Mouse (Mus musculus): ENCODE results near the gene Zdhhc6.

Gene Zdhhc6

DNA sequence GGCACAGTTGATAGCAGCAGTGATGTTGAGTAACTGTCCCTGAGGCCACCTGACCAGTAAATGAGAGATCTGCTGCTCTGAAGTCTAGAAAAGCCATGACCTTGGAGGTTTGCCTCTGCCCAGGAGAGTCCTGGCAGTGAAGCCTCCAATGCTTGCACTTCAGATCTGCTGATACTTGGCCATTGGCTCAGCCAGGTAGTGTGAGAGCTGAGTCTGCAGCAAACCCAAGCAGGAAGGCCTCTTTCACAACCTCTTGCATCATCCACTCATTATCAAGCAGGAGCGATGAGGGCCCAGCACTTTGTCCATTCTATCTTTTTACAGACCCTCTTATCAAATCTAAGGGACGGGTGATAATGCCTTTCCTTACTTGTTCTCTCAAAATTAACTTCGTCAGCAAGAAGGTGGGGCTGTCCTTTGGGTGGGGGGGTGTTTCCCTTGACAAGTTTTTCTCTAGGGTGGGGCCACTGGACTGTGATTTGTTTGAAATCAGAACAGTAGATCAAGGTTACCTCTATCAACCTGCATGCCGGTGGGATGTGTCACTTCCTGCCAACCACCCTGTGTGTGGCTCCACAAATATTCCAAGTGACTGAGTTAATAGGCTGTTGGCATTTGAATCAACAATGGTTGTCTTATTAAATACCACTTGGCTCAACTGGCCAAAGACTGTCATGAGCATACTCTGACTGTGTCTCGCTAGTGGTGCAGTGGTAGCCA, 58.0 kb downstream of the Zdhhc6 start:
- no peak for DNase-seq

DNA sequence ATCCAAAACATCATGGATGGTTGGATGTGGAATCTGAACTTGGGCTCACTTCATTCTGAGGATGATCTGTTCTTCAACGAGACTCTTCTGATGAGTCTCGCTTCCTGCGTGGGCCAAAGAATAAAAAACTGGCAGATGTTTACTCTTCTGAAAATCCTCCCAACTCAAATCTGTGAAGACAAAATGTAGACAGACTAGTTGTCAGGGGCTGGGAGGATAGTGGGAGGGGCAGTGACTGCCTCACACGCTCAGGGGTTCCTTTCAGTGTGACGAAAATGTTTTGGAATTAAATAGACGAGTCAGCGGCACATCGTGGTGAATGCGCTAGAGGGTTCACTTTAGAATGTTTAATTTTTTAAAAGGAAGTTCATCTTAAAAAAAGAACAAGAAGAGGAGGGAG, 59.7 kb downstream of the Zdhhc6 start:
- no peak for DNase-seq

DNA sequence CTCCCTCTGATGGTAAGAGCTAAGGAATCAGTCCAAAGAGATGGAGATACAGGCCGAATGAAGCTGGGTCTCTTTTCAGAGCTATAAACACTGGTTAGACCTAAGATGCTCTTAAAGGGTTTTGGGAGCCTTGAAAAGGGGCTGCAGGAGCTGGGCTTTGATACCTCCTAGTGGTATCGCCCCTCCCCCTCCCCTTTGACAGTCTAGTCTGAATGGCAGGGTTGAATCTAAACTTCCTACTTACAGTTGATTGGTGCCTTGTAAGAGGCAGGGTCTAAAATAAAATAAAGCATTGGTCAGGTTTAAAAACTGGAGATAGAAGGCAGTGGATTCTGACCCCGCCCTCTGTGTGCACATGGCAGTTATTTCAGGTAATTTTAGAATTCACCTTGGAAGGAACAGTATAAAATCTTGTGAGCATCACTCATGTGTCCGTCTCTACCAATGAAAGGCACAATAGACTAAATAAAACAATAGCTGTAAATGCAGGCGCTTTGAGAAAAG, 61.3 kb downstream of the Zdhhc6 start:
- DNase-seq: no peak

DNA sequence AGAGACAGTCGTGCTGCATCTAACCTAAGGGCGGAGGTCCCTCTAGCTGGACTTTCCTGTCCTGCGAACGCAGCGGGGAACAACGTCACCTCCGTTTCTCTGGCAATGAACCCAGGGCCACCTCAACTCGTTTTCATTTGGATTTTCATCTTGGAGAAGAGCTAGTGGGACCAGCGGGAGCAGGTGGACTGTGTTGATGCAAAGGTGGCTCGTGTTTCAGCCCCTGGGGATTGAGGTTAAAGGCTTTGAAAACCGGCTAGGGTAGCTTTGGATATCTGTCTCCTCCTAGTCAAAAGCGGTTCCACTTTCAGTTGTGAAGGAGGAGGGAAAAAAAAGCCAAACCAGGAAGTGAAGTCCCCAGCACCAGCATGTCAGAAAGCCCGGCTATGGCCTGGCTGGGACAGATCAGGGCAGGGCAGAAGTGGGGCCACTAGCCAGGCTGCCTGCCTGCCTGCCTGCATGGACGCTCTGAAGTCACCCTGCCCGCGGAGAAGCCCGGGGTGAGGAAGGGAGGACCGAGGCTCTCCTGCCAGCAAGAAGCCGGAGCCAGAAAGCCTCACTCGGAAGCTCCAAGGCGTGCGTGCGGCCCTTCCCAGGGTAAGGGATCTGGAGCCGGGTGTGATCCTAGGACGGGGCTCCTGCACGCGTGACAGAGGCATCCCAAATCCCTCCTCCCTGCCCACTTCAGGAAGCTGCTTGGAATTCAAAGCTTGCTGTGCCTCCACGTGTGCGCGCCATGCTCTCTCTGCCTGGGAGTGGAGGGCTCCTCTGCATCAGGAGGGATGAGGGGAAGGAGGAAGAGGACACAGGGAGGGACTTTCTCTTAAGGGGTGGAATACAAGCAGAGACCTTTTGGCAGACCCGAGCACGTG, 62.0 kb downstream of the Zdhhc6 start:
- peak; percentile 98 for DNase-seq

DNA sequence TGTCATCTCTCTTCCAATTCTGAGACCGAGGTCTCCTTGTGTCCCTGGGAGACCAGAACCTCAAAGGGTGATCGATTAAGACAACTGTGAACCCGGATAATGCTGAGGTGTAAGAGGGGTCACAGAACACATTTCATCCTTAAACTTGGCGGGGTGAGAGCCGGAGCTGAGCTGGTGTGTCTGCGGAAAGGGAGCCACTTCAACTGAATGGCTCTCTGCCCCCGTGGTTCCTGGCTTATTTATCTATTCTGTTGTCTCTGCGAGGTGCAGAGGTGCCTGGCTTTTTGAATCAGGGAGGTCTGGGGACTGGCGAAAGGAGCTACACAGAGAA, 62.6 kb downstream of the Zdhhc6 start:
- no peak for DNase-seq

DNA sequence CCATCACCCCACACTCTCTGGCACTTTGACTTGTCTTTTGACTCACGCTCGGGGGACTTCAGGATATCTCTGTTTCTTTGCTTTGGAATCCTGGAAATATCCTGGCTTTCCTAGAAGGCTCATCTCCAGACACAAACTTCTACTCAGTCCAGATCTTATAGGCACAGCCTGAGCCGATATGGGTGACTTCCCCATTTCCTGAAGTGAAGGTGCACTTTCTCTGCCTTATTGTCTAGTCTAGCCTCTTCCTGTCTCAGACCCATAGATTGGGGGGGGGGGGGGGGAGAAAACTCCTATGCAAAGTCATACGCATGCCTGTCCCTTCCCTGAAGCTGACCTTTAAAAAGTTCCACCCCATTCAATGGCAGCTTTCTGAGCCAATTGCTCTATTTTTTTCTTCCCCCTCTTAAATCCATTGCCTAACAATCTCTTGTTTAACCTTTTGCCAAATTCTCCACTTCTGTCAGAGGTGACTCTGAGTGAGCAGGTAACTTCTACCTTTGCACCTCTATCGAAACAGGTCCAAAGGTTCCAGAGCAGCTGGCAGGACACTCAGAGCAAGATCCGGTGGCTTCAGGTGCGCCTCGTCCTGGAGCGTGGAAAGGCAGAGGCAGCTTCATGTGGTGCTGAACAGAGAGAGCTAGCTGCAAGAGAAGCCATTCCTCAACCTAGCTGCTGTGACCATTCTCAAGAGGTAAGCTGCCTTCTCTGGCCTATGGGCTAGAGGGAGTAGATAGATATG, 64.3 kb downstream of the Zdhhc6 start, which contains the start of gene Acsl5:
Acsl5 (plus strand) TSS at position 556 of the 742 bp plus-strand sequence.
- DNase-seq: peak; percentile 44

DNA sequence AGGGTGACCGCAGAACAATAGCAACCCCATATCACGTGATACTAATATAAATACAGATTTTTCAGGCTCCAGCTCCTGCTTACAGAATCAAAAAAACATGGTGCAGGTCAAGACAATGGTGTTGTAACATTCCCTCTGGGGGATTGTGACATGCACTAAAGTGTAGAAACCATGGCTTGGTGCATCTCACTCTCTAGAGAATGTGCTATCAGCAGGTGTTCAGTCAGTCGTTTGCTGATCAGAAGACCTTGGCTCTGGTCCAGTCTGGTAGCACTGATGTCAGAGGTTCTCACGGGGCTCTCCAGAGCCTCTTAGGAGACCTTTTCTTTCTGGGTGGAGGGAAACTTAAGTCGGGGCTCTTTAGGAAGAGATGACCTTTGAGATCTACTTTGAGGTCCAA, 65.4 kb downstream of the Zdhhc6 start:
- no peak for DNase-seq

DNA sequence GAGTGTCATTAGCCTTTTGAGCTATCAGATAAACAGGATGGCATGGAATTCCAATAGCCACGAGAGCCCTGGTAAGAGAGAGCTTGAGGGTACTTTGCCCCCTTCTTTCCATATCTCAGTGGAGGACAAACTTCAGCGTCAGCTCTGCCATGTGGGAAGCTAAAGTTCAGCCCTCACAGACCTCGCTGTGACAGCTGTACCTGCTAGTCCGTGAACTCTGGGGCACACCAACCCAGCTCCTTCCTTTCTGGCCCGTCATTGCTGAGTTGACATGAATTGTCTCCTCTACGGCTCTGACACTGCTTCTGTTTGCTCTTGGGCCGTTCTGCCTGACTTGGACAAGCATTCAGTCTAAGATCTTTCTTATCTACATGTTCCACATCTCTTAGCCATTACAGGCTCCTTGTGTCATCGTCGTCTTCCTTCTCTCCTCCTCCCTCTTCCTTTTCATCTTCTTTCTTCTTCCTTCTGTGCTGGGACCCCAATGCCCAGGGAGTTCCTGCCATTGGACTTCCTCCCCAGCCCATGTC, 67.8 kb downstream of the Zdhhc6 start:
- peak; percentile 70 for DNase-seq

DNA sequence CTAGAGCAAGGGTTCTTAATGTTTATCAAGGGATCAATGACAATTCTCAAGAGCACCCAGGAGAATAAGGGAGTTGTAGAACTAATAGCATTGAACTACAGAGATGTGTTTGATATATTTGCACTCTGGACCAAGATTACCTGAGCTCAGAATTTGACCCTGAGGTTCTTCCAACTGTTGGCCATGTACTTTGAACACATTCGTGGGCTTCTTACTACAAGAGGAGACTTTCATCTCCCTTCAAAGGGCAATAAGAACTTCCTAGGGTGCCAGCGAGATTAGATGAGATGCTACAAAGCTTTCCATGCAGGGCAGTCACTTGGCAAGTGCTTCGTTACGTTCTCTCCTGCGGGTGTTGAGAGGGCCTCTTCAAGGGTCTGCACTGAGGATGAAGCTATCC, 68.3 kb downstream of the Zdhhc6 start:
- peak; percentile 57 for DNase-seq

DNA sequence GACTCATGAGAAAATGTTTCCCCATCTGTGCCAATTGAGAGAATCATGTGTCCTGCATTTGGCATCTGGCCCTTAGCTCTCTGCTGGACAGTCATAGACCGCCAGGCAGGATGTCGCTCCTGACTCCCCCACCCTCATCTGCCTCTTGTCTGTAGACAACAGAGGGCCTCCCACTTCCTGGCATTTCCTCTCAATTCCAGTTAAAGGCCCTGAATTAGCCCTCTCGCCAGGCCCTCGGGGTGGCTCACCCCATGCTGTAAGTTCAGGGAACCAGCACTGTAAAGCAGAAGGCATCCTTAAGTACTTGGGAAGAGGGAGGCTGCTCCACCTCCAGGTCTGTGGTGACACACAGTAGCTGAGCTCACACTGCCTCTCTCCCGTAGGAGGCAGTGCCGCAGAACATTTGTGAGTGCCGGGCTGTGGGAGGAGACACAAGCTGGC, 71.0 kb downstream of the Zdhhc6 start:
- DNase-seq: peak; percentile 99

DNA sequence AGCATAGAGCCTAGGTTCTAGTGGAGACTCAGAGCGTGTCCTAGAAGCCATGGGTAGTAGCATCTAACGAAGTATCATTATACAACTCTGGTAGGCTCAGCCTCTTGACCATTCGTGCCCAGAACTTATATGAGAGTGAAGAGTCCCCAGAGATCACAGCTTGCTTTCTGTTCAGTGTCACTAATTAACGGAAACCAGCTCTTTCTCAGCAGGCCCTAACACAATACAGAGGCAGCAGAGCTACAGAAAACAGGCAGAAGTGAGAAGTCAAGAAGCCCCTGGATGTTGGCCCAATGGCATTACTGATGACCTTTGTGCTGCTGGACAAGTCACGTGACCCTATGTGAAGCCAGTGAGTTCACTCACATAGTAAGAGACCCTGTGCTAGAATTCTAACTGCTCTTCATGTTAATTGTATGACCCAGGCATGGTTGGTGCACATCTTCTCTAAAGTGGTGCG, 74.6 kb downstream of the Zdhhc6 start, which contains the start of gene Gucy2g:
Gucy2g (minus strand) TSS at position 51 of the 460 bp plus-strand sequence.
- DNase-seq: peak; percentile 89

DNA sequence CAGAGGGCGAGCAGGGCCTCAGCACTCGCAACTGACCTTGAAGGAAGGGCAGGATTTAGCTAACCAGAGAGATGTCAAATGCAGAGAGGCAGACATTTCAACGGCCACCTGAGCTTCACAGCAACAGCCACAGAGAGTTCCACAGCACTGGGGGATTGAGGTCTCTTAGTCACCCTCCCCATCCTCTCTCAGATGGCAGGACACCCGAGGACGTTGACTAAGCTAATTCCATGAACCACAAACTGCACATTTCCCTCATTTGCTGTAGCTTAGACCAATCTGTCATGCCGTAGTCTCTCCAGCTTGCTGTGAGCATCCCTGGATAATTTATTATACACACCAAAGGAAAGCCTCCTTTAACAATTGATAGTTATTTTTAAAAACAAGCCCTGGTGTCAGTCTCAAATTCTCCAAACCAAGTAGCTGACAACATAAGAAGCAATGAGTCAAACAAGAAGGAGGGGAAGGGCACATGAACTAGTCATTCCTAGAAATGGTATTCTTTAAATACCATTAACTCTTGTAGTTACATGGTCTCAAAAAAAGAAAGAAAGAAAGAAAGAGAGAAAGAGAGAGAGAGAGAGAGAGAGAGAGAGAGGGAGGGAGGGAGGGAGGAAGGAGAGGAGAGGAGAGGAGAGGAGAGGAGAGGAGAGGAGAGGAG, 75.9 kb downstream of the Zdhhc6 start:
- DNase-seq: no peak

DNA sequence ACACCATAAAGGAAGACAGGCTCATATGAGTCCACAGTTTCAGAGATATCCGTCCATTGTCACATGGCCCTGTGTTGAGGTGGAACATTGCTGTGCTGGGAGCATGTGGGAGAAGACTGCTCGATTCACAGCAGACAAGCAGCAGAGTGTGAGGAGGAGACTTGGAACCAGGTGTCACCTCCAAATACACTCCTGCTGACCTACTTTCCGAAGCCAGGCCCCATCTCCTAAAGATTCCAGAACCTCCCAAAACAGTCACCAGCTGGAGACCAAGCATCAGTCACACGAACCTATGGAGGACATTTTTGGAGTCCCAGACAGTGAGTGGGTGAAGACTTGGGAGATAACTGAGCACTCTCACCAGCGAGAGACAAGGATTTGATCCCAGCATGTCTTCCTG, 79.3 kb downstream of the Zdhhc6 start:
- no peak for DNase-seq

DNA sequence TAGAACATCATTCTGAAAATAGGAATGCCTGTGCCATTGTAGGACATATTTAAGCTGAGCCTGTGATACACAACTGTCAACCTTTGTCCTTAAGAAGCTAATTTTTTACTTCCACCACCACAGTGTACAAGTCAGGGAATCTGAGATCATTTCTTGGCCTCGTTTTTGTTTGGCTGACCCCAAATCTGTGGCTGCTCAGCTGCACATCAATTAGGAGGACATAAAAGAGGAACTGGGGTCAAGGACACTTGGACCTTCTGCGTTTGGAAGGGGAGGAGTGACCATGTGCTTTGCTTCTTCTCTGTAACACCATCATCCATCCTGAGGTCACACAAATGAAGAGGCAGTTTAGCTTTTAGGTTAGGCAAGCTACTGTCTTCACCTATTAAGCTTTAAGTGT, 79.8 kb downstream of the Zdhhc6 start:
- DNase-seq: no peak

DNA sequence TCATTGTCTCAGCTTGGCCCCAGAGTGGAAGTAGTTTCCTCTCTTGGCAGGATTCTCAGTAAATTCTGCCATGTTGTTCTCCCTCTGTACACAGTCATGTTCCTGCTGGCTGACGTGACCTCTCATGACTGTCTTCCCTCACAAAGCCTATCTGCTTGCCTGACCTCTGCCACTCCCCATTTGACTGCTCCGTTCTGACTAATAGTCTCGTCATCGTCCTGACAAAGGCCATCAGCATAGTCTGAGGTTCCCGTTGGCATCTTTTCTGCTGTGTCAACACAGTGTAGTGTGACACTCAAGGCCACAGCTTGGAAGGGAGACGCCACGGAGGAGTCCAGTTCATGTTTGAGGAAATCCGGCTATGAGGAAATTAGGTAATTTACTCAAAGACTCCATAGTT, 83.7 kb downstream of the Zdhhc6 start:
- peak; percentile 95 for DNase-seq

DNA sequence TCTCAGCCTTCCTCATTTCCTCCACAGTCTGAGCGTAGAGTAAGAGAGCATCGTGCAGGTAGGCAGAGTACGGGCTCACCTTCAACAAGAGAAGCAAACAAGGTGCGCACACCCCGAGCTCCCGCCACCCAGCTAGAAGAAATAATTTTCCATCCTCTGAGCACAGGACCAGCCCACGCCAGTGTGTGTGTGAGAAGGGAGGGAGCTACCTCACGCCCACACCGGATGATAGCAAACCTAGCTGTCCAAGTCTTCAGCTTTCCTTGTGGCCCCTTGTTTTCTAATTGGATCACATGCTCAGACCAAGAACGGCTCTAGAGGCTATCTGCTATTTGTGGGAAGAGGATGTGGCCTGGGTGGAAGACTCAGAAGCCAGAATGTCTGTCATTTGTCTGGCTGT, 84.8 kb downstream of the Zdhhc6 start:
- peak; percentile 84 for DNase-seq

DNA sequence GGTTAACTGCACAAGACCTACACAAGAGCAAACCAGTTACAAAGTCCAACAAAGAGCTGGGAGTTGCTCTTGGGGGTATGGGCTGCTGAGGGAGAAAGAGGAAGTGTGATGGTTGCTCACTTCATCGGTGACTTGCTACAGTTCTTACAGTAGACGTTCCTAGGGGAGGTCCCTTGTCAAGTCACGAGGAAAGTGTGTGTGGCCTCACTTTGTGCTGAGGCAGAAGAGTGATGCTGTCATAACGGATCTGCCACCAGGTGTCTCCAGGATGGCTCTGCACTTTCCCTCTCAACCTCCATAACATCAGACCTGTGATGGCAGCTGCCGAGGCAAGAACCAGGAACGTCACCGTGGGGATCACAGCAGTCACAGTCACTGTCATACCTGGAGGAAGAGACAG, 88.7 kb downstream of the Zdhhc6 start:
- DNase-seq: no peak

DNA sequence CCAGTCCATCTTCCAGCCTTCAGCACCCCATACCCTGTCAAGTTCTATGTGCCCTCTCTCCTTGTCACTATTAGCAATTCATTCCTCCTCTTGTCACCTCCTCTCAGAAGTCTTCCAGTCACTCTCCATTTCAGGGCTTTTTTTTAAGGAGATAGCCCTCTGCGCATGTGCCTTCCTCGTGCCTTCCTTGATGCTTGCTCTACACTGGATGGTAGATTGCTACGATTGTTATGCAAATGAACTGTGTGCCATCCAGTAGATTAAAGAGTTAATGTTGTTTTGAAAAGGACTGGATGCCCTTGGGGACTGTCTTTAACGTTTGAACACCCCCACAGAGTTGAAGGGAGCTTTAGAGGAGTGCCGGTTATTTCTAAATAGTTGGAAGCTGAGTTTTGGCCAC, 89.2 kb downstream of the Zdhhc6 start:
- no peak for DNase-seq

DNA sequence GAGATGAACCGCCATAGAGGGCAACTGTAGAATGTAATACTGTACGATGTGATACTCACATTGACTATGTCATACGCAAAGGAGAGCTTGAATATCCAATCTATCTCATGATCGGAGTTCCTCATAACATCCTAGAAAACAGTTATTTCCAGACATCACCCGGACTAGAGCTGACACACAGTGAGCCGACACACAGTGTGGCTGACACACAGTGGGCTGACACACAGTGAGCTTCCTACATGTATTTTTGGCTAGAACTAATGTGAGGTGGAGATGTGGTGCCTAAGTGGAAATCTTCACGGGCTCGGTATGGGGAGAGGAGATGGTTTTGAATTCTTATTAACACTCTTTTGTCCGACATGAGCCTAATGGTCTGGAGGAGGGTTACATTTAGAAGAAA, 93.6 kb downstream of the Zdhhc6 start:
- no peak for DNase-seq
